Mouse (Mus musculus): ENCODE data around the gene 4930505A04Rik. TPM values are rescaled to one million over a fixed set of nuclear protein-coding genes. Genes with fewer than 3 reads are reported as not detected.

4930505A04Rik gene
- polyA plus RNA-seq (2012; rRNA removed) = 0.10 TPM in 1 of 2 replicates, not detected in the other

DNA sequence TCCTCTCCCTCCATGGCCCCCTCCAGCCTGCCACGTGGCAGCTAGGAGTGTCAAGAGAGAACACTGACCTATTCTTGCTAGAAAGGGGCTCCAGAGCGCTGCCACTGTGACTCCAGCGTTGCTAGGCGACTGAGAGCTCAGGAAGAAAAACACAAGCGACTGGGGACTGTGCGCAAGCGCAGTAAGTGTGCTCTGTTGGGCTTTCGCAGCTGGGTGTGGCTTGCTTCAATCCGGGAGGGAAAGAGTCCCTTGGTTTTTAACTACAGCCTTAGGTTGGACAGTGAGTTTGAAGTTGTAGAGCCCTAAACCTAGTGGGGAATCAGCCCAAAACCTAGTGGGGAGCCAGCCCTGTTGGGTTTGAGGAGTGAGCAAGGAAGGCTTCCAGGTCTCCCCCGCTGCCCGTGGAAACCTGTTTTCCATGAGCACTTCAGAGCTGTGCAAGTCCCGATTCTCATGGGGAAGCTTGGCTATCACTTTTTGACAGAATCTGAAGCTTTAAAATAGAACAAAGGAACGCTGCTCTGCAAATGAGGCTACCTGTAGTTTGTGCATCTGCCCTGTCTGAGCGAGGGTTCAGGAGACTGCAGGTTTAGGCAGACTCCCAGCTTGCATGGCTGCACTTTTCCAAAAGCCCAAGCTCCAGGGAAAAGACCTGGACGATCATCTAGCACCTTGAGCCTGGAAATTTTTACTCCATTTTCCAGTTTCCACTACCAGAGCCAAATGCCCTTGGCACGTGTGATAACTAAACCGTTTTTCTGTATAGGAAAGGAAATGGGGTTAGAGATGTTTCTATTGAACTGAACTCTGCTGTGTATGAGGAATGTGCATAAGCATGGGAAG lies at the start of gene 4930505A04Rik:
Gene 4930505A04Rik, minus strand, starts transcription at position 77 of the 843 bp plus-strand sequence.

Other genes with a start within 250 kb of the 4930505A04Rik start
- gene Sptbn1, start 203.7 kb downstream of the 4930505A04Rik start, polyA plus RNA-seq (2012; rRNA removed) = 115 and 136 TPM in 2 replicates
- 12.2 and 13.7 TPM in 2 replicates for gene Acyp2, start 177.8 kb upstream of the 4930505A04Rik start, polyA plus RNA-seq (2012; rRNA removed)

All from central nervous system, embryonic 14 days (tissue).